Mouse (Mus musculus) kidney, embryonic 14.5 days (tissue): ENCODE results near the gene Rev1. TPM values are rescaled to one million over a fixed set of nuclear protein-coding genes. Genes with fewer than 3 reads are reported as not detected.
A peak's percentile ranks its signal among the peaks of the same experiment; 100 is the strongest.

Experiments used
- ATAC-seq: fragments of 200-750 bp; cut with Nextera tagmentation; 2 replicates; pipeline ENCODE4 v1.8.0; 2017; ENCODE audit warnings: moderate number of reproducible peaks, mild to moderate bottlenecking, moderate TSS enrichment, moderate library complexity; ENCODE audit not compliant: low FRiP score, low TSS enrichment
- H3K27ac ChIP-seq: fragments of 300-500 bp; sonication (generic); 2 replicates; pipeline ENCODE4 v1.5.1; 2014; ENCODE audit warnings: low read depth, mild to moderate bottlenecking, low read length, moderate library complexity, mixed read lengths
- H3K27me3 ChIP-seq: fragments of 300-500 bp; sonication (generic); 2 replicates; pipeline ENCODE4 v1.6.1; 2014; ENCODE audit warnings: mild to moderate bottlenecking, low read length; ENCODE audit not compliant: control insufficient read depth, insufficient read depth
- H3K36me3 ChIP-seq: fragments of 300-500 bp; sonication (generic); 2 replicates; pipeline ENCODE4 v1.6.1; 2014; ENCODE audit warnings: low read length, mixed read lengths; ENCODE audit not compliant: control insufficient read depth, insufficient read depth
- H3K4me1 ChIP-seq: fragments of 300-500 bp; sonication (generic); 2 replicates; pipeline ENCODE4 v1.6.1; 2014; ENCODE audit warnings: low read length, mixed read lengths; ENCODE audit not compliant: control insufficient read depth, insufficient read depth
- H3K4me2 ChIP-seq: fragments of 300-500 bp; sonication (generic); replicated peaks from 2 replicates; pipeline ENCODE4 v1.6.1; 2014; ENCODE audit warnings: low read depth, mild to moderate bottlenecking, low read length
- H3K4me3 ChIP-seq: fragments of 300-500 bp; sonication (generic); 2 replicates; pipeline ENCODE4 v1.5.1; 2014; ENCODE audit warnings: mild to moderate bottlenecking, low read length
- H3K9ac ChIP-seq: fragments of 300-500 bp; sonication (generic); 2 replicates; pipeline ENCODE4 v1.6.1; 2014; ENCODE audit warnings: low read depth, mild to moderate bottlenecking, low read length, moderate library complexity
- H3K9me3 ChIP-seq: fragments of 300-500 bp; sonication (generic); 2 replicates; pipeline ENCODE4 v1.6.1; 2016; ENCODE audit warnings: low read length; ENCODE audit not compliant: control insufficient read depth
- WGBS: fragments of 180-500 bp; shearing (Covaris S2); extraction: QIAGEN DNeasy Blood & Tissue Kit; methylation state at CpG from one replicate; pipeline ENCODE4 v1.1.7; 2014; 5-methylcytosine and 5-hydroxymethylcytosine counted together
- polyA plus RNA-seq: library from polyadenylated mRNA; unstranded; fragments of >200 nt; fragmentation: Nextera tagmentation; extraction: Ambion mirVana; gene quantifications from 2 replicates; pipeline ENCODE4 v1.2.1, GENCODE M21; 2014

The Rev1 gene
- polyA plus RNA-seq = 28.5 and 35.5 TPM in 2 replicates

- Histone ChIP-seq H3K27me3 (no peaks in the 10 kb centered on the region), H3K4me3 (peak within 1 kb of the TSS; percentile 87), H3K9ac (peak within 1 kb of the TSS; percentile 97), H3K4me1 (peaks cover 20% of the 10 kb centered on the region), H3K9me3 (no peaks in the 10 kb centered on the region), H3K36me3 (no peaks in the 10 kb centered on the region), H3K27ac (peak within 1 kb of the TSS; percentile 86), H3K4me2 (peak within 1 kb of the TSS; percentile 85)
- WGBS = under 1% methylated on average over 47 of the region's 122 CpGs
- peak; percentile 94 for ATAC-seq
Measured at GRCm38 (mm10) chr1:38129501-38130267, at the start of gene Rev1. TSS of gene Rev1 (minus strand) at chr1:38129801.

GRCm38 (mm10) chr1:38178929-38179328, 49.3 kb upstream of the Rev1 start:
- H3K9ac ChIP-seq = no peak overlapping the region
- 94% methylated on average over 8 of the region's 8 CpGs for WGBS
- no peaks in the 10 kb centered on the region for H3K27me3 ChIP-seq
- H3K4me1 ChIP-seq = no peaks in the 10 kb centered on the region
- no peak overlapping the region for H3K4me3 ChIP-seq
- no peak for ATAC-seq
- H3K9me3 ChIP-seq = no peaks in the 10 kb centered on the region
- no peak overlapping the region for H3K27ac ChIP-seq
- peaks cover 17% of the 10 kb centered on the region; the same call in 1 of the 2 replicates for H3K36me3 ChIP-seq
- no peak overlapping the region for H3K4me2 ChIP-seq

- Histone ChIP-seq H3K27me3 (no peaks in the 10 kb centered on the region), H3K9ac (no peak overlapping the region), H3K9me3 (no peaks in the 10 kb centered on the region), H3K27ac (no peak overlapping the region), H3K4me1 (no peaks in the 10 kb centered on the region), H3K36me3 (peaks cover 10% of the 10 kb centered on the region; the same call in 1 of the 2 replicates), H3K4me2 (no peak overlapping the region), H3K4me3 (no peak overlapping the region)
- 86% methylated on average over 7 of the region's 7 CpGs for WGBS
- ATAC-seq = no peak
Measured at GRCm38 (mm10) chr1:38176077-38176476, 46.5 kb upstream of the Rev1 start.

- no peak overlapping the region for H3K9ac ChIP-seq
- no peak overlapping the region for H3K27ac ChIP-seq
- no peaks in the 10 kb centered on the region for H3K9me3 ChIP-seq
- H3K36me3 ChIP-seq = no peaks in the 10 kb centered on the region
- no peak for ATAC-seq
- 74% methylated on average over 4 of the region's 4 CpGs for WGBS
- no peaks in the 10 kb centered on the region for H3K27me3 ChIP-seq
- H3K4me2 ChIP-seq = no peak overlapping the region
- no peak overlapping the region for H3K4me3 ChIP-seq
- H3K4me1 ChIP-seq = no peaks in the 10 kb centered on the region
Measured at GRCm38 (mm10) chr1:38171874-38172273, 42.3 kb upstream of the Rev1 start.

- H3K9ac ChIP-seq = no peak overlapping the region
- WGBS = 67% methylated on average over 2 of the region's 2 CpGs
- no peak for ATAC-seq
Measured at GRCm38 (mm10) chr1:38165696-38166095, 36.1 kb upstream of the Rev1 start.

GRCm38 (mm10) chr1:38150086-38150485, 20.5 kb upstream of the Rev1 start:
- Histone ChIP-seq H3K4me1 (no peaks in the 10 kb centered on the region), H3K9ac (no peak overlapping the region), H3K36me3 (no peaks in the 10 kb centered on the region), H3K4me3 (no peak overlapping the region), H3K27me3 (no peaks in the 10 kb centered on the region), H3K27ac (no peak overlapping the region), H3K9me3 (no peaks in the 10 kb centered on the region), H3K4me2 (no peak overlapping the region)
- WGBS = 72% methylated on average over 5 of the region's 5 CpGs
- ATAC-seq = no peak

More at GRCm38 (mm10) chr1:38165696-38166095, 36.1 kb upstream of the Rev1 start:
- no peaks in the 10 kb centered on the region for H3K36me3 ChIP-seq
- no peaks in the 10 kb centered on the region for H3K9me3 ChIP-seq
- no peak overlapping the region for H3K27ac ChIP-seq
- no peak overlapping the region for H3K4me2 ChIP-seq
- no peaks in the 10 kb centered on the region for H3K4me1 ChIP-seq
- H3K4me3 ChIP-seq = no peak overlapping the region
- H3K27me3 ChIP-seq = no peaks in the 10 kb centered on the region

GRCm38 (mm10) chr1:38146008-38146407, 16.4 kb upstream of the Rev1 start:
- Histone ChIP-seq H3K36me3 (no peaks in the 10 kb centered on the region), H3K4me2 (no peak overlapping the region), H3K4me3 (no peak overlapping the region), H3K9ac (no peak overlapping the region), H3K27ac (no peak overlapping the region), H3K27me3 (no peaks in the 10 kb centered on the region), H3K9me3 (no peaks in the 10 kb centered on the region), H3K4me1 (no peaks in the 10 kb centered on the region)
- no peak for ATAC-seq
- WGBS = 93% methylated on average over 4 of the region's 4 CpGs

- Histone ChIP-seq H3K9me3 (no peaks in the 10 kb centered on the region), H3K4me3 (no peak overlapping the region), H3K9ac (no peak overlapping the region), H3K27ac (no peak overlapping the region), H3K4me1 (no peaks in the 10 kb centered on the region), H3K4me2 (no peak overlapping the region), H3K36me3 (no peaks in the 10 kb centered on the region), H3K27me3 (no peaks in the 10 kb centered on the region)
- no peak for ATAC-seq
- WGBS = 81% methylated on average over 1 of the region's 1 CpGs
Measured at GRCm38 (mm10) chr1:38141371-38141770, 11.8 kb upstream of the Rev1 start.

- no peaks in the 10 kb centered on the region for H3K27me3 ChIP-seq
- no peaks in the 10 kb centered on the region for H3K4me1 ChIP-seq
- ATAC-seq = no peak
- no peak overlapping the region for H3K27ac ChIP-seq
- H3K36me3 ChIP-seq = no peaks in the 10 kb centered on the region
- no peak overlapping the region for H3K4me2 ChIP-seq
- WGBS = 91% methylated on average over 2 of the region's 2 CpGs
- no peak overlapping the region for H3K4me3 ChIP-seq
- no peak overlapping the region for H3K9ac ChIP-seq
- no peaks in the 10 kb centered on the region for H3K9me3 ChIP-seq
Measured at GRCm38 (mm10) chr1:38140911-38141310, 11.3 kb upstream of the Rev1 start.
